27 mouse cellular contexts compared by ENCODE assay signal in genomic region chr17:29496211-29497070, GRCm38 (mm10). TPM values are rescaled to one million over a fixed set of nuclear protein-coding genes. Genes with fewer than 3 reads are reported as not detected.
DNase-seq lines count a peak whose midpoint lies in the region; ATAC-seq and TF ChIP-seq lines count a peak whose summit lies in the region.
"Had no signal": no experiment of that assay in that cellular context is flagged by ENCODE, and none has a peak within 500 bp of the region (broad histone marks: within the 10 kb centered on the region; RNA-seq: fewer than 3 reads in every experiment).

No protein-coding gene starts in this region.

- H3K9me3 ChIP-seq in erythroblast, embryonic 14.5 days (ENCODE audit: control insufficient read depth, low read length) = peaks cover 2% of the 10 kb centered on the region; the same call in 1 of the 2 replicates
- no peaks in the 10 kb centered on the region for H3K9me3 ChIP-seq in ES-E14 (ENCODE audit: control insufficient read depth, insufficient read depth, low read depth, low read length)
- H3K9me3 ChIP-seq in liver, embryonic 13.5 days (replicated peaks) = no peaks in the 10 kb centered on the region
- H3K9me3 ChIP-seq: embryonic facial prominence, embryonic 12.5 days; intestine, embryonic 15.5 days; kidney, embryonic 15.5 days; limb, embryonic 12.5 days; midbrain, embryonic 13.5 days had no signal

- intact Hi-C loops in left cerebral cortex, postnatal 14 days (cut with DNase I) = no loop called here

- no peak overlapping the region for H3K27ac ChIP-seq in ES-E14 (ENCODE audit: insufficient read depth, low read depth, low read length, poor library complexity, severe bottlenecking)
- H3K27ac ChIP-seq in liver, embryonic 13.5 days = peak overlapping the region; percentile 99
- H3K27ac ChIP-seq: embryonic facial prominence, embryonic 12.5 days; hindbrain, embryonic 14.5 days; intestine, embryonic 15.5 days; kidney, embryonic 15.5 days; limb, embryonic 12.5 days; midbrain, embryonic 13.5 days; stomach, postnatal 0 days had no signal

- DNase-seq in 416B (ENCODE audit: low read depth) = peak; percentile 65
- no peak for DNase-seq in ES-E14 (ENCODE audit: low read depth, low spot score)
- DNase-seq in liver, embryonic 13.5 days = peak; percentile 44
- no peak for DNase-seq in left cerebral cortex, postnatal 14 days (ENCODE audit: low spot score in 2 of 2)
- no peak for DNase-seq in adipocyte (ENCODE audit: low spot score)
- DNase-seq in kidney, postnatal 4 days = no peak
- DNase-seq: adrenal gland, adult 2 months; cerebellum, adult 9-11 months; gastrocnemius, postnatal 25 days had no signal

- 69% methylated on average over 6 of the region's 6 CpGs for WGBS in liver, embryonic 13.5 days (ENCODE audit: insufficient replicate concordance)

- no peak for ATAC-seq in erythroblast, adult 5-6 weeks (replicated peaks; ENCODE audit: low FRiP score, poor library complexity, severe bottlenecking)
- ATAC-seq in liver, embryonic 13.5 days (ENCODE audit: low read depth) = no peak
- ATAC-seq: forebrain, embryonic 16.5 days; intestine, embryonic 15.5 days; midbrain, embryonic 13.5 days had no signal

- peaks cover 77% of the 10 kb centered on the region for H3K4me1 ChIP-seq in erythroblast, embryonic 14.5 days (ENCODE audit: control insufficient read depth)
- peaks cover 2 to 13% of the 10 kb centered on the region in 2 experiments; a peak in 3 of 4 replicates for H3K4me1 ChIP-seq in ES-E14 (ENCODE audit: control insufficient read depth in 2 of 2, insufficient read depth in 2 of 2, low read length in 2 of 2, poor library complexity in 1 of 2)
- H3K4me1 ChIP-seq in liver, embryonic 13.5 days (replicated peaks) = peaks cover 81% of the 10 kb centered on the region

- in situ Hi-C loops in ES-E14 (cut with MboI; ENCODE audit: low sequenced_read_pairs in 2 of 2, unreplicated experiment in 2 of 2) = no loop called here

- no peak overlapping the region for H3K9ac ChIP-seq in ES-E14 (ENCODE audit: insufficient read depth, low read depth, low read length, poor library complexity, severe bottlenecking)
- H3K9ac ChIP-seq in liver, embryonic 13.5 days = peak overlapping the region; percentile 66
- H3K9ac ChIP-seq: embryonic facial prominence, embryonic 12.5 days; hindbrain, embryonic 14.5 days; intestine, embryonic 15.5 days; kidney, embryonic 15.5 days; limb, embryonic 12.5 days; midbrain, embryonic 13.5 days had no signal

- H3K4me2 ChIP-seq in liver, embryonic 13.5 days = peak overlapping the region; percentile 34
- H3K4me2 ChIP-seq: embryonic facial prominence, embryonic 12.5 days; hindbrain, embryonic 14.5 days; intestine, embryonic 15.5 days; kidney, embryonic 15.5 days; limb, embryonic 12.5 days; midbrain, embryonic 13.5 days had no signal

- peak overlapping the region; percentile 24 for H3K4me3 ChIP-seq in erythroblast, embryonic 14.5 days (replicated peaks)
- H3K4me3 ChIP-seq in ES-E14 (ENCODE audit: insufficient read depth in 1 of 2, low read depth in 1 of 2, low read length in 2 of 2, poor library complexity in 1 of 2, severe bottlenecking in 1 of 2) = no peak overlapping the region
- H3K4me3 ChIP-seq in liver, embryonic 13.5 days (replicated peaks) = peak overlapping the region; percentile 8; the same call in 1 of the 2 replicates
- H3K4me3 ChIP-seq: embryonic facial prominence, embryonic 12.5 days; intestine, embryonic 15.5 days; kidney, embryonic 15.5 days; limb, embryonic 12.5 days; midbrain, embryonic 13.5 days had no signal

- H3K27me3 ChIP-seq in erythroblast, embryonic 14.5 days (ENCODE audit: control insufficient read depth) = no peaks in the 10 kb centered on the region
- no peaks in the 10 kb centered on the region for H3K27me3 ChIP-seq in liver, embryonic 13.5 days
- H3K27me3 ChIP-seq: embryonic facial prominence, embryonic 12.5 days; intestine, embryonic 15.5 days; kidney, embryonic 15.5 days; limb, embryonic 12.5 days; midbrain, embryonic 13.5 days had no signal

- H3K36me3 ChIP-seq in erythroblast, embryonic 14.5 days (ENCODE audit: control insufficient read depth) = peaks cover 64% of the 10 kb centered on the region
- peaks cover 34% of the 10 kb centered on the region for H3K36me3 ChIP-seq in ES-E14 (ENCODE audit: control insufficient read depth, insufficient read depth, low read length, poor library complexity, severe bottlenecking)
- peaks cover 54% of the 10 kb centered on the region for H3K36me3 ChIP-seq in liver, embryonic 13.5 days

TF ChIP-seq in ES-E14, 5 proteins besides CTCF, POLR2A, EP300 and RAD21:
- TF ChIP-seq ZNF384 (IDR thresholded peaks at IDR 0.05; ENCODE audit: low read depth, low read length) (no peak), CHD2 (IDR thresholded peaks at IDR 0.05; ENCODE audit: low read depth, low read length) (0 out of 2 replicates have a peak, but pooled peaks have one; percentile 41)

RNA-seq across cellular contexts. Expression of gene Pim1, which starts 5.9 kb away (rescaled TPM):
- 72.6 and 76.6 TPM in 2 replicates for polyA plus RNA-seq in erythroblast, embryonic 14.5 days (2012)
- total RNA-seq in erythroblast, adult 5-6 weeks (2015; ENCODE audit: low replicate concordance) = 342 and 357 TPM in 2 replicates
- total RNA-seq in erythroblast, adult 5-6 weeks (2017; ENCODE audit: low replicate concordance) = 725 and 933 TPM in 2 replicates
- total RNA-seq in ES-E14 (2012; rRNA removed) = 75.3 and 82.0 TPM in 2 replicates
- polyA plus RNA-seq in liver, embryonic 13.5 days (2015; fragmentation: Nextera tagmentation; extraction: Ambion mirVana) = 105 and 110 TPM in 2 replicates
- total RNA-seq in left cerebral cortex, postnatal 14 days (2021) = 1 to 10 TPM; 3.4 to 4.2 TPM

RNA-seq across cellular contexts. Expression of gene Gm17657, which starts 53.0 kb away (rescaled TPM):
- not detected in 2 replicates for polyA plus RNA-seq in erythroblast, embryonic 14.5 days (2012)
- total RNA-seq in erythroblast, adult 5-6 weeks (2015; ENCODE audit: low replicate concordance) = 2.9 TPM in 1 of 2 replicates, not detected in the other
- not detected in 2 replicates for total RNA-seq in erythroblast, adult 5-6 weeks (2017; ENCODE audit: low replicate concordance)
- total RNA-seq in ES-E14 (2012; rRNA removed) = 18.3 TPM in 2 replicates
- not detected in 2 replicates for polyA plus RNA-seq in liver, embryonic 13.5 days (2015; fragmentation: Nextera tagmentation; extraction: Ambion mirVana)
- not detected for total RNA-seq in left cerebral cortex, postnatal 14 days (2021)
- total RNA-seq: adrenal gland, adult 2 months; gastrocnemius, postnatal 25 days; heart, postnatal 25 days; layer of hippocampus, postnatal 10 days had no signal
- polyA plus RNA-seq: adrenal gland, adult 2 months; cortical plate, adult 2 months; embryonic facial prominence, embryonic 12.5 days; forebrain, embryonic 16.5 days; hindbrain, embryonic 14.5 days; intestine, embryonic 15.5 days; kidney, embryonic 15.5 days; large intestine, adult 2 months; limb, embryonic 12.5 days; lung, embryonic 16.5 days; macrophage; midbrain, embryonic 13.5 days; neural tube, embryonic 14.5 days; stomach, postnatal 0 days; thymus, postnatal 0 days had no signal

RNA-seq across cellular contexts. Expression of gene Tbc1d22b, which starts 53.1 kb away (rescaled TPM):
- 0.99 and 1.1 TPM in 2 replicates for polyA plus RNA-seq in erythroblast, embryonic 14.5 days (2012)
- total RNA-seq in erythroblast, adult 5-6 weeks (2015; ENCODE audit: low replicate concordance) = 3.7 and 4.4 TPM in 2 replicates
- total RNA-seq in erythroblast, adult 5-6 weeks (2017; ENCODE audit: low replicate concordance) = 0.51 and 1.3 TPM in 2 replicates
- 8.3 and 8.6 TPM in 2 replicates for total RNA-seq in ES-E14 (2012; rRNA removed)
- 3.2 and 4.9 TPM in 2 replicates for polyA plus RNA-seq in liver, embryonic 13.5 days (2015; fragmentation: Nextera tagmentation; extraction: Ambion mirVana)
- 10 to 100 TPM; 44.1 to 47.0 TPM for total RNA-seq in left cerebral cortex, postnatal 14 days (2021)

RNA-seq across cellular contexts. Expression of gene Tmem217, which starts 55.7 kb away (rescaled TPM):
- polyA plus RNA-seq in erythroblast, embryonic 14.5 days (2012) = not detected in 2 replicates
- not detected in 2 replicates for total RNA-seq in erythroblast, adult 5-6 weeks (2015; ENCODE audit: low replicate concordance)
- not detected in 2 replicates for total RNA-seq in erythroblast, adult 5-6 weeks (2017; ENCODE audit: low replicate concordance)
- 0.31 and 0.53 TPM in 2 replicates for total RNA-seq in ES-E14 (2012; rRNA removed)
- polyA plus RNA-seq in liver, embryonic 13.5 days (2015; fragmentation: Nextera tagmentation; extraction: Ambion mirVana) = 0.23 TPM in 2 replicates
- total RNA-seq in left cerebral cortex, postnatal 14 days (2021) = under 1 TPM in 1 of 2 experiments, not detected in 1; 0.68 TPM
- total RNA-seq: adrenal gland, adult 2 months; gastrocnemius, postnatal 25 days; heart, postnatal 25 days; layer of hippocampus, postnatal 10 days had no signal
- polyA plus RNA-seq: large intestine, adult 2 months had no signal

Comparison
In these comparisons a context has a peak if more than half of its experiments do, and no peak if none do; other contexts are left out.
1. H3K4me3 ChIP-seq: peak in erythroblast, embryonic 14.5 days (single experiment) and liver, embryonic 13.5 days (single experiment); none in ES-E14 (0 of 2).
2. DNase-seq: peak in 416B (single experiment) and liver, embryonic 13.5 days (single experiment); none in ES-E14 (single experiment), left cerebral cortex, postnatal 14 days (0 of 2), adipocyte (single experiment) and kidney, postnatal 4 days (0 of 2).
3. RNA of gene Pim1, which starts 5.9 kb away (total RNA-seq): 342 to 933 TPM in erythroblast, adult 5-6 weeks and 75.3 to 82.0 TPM in ES-E14; 3.4 to 4.2 TPM in left cerebral cortex, postnatal 14 days; every median in the first group is over 10 times any median in the second.